Mouse (Mus musculus) C2C12 (cell line): ENCODE measurements around the gene Nrip3. TPM values are rescaled to one million over a fixed set of nuclear protein-coding genes. Genes with fewer than 3 reads are reported as not detected.

Source experiments
- H3K27me3 ChIP-seq: one replicate; pipeline ENCODE4 v1.6.1; 2011; ENCODE audit not compliant: control insufficient read depth, insufficient read depth, insufficient read length
- H3K36me3 ChIP-seq: one replicate; pipeline ENCODE4 v1.6.1; 2011; ENCODE audit not compliant: control insufficient read depth, insufficient read depth
- H3K4me3 ChIP-seq: one replicate; pipeline ENCODE4 v1.5.1; 2011; ENCODE audit warnings: mild to moderate bottlenecking, control low read depth; ENCODE audit not compliant: poor library complexity, insufficient read depth, severe bottlenecking
- H3K79me2 ChIP-seq: one replicate; pipeline ENCODE4 v1.6.1; 2011; ENCODE audit not compliant: control insufficient read depth, insufficient read depth
- H3K79me3 ChIP-seq: one replicate; pipeline ENCODE4 v1.6.1; 2011; ENCODE audit warnings: low read depth, control low read depth
- H3ac ChIP-seq: one replicate; pipeline ENCODE3; 2011; ENCODE audit warnings: low read depth; ENCODE audit not compliant: control insufficient read depth, insufficient read length
- CEBPB ChIP-seq: IDR thresholded peaks from one replicate; pipeline ENCODE4 v1.6.1; 2011; ENCODE audit warnings: low read depth, mild to moderate bottlenecking, control low read depth, moderate library complexity
- CTCF ChIP-seq: IDR thresholded peaks from one replicate; pipeline ENCODE4 v1.5.1; 2011; ENCODE audit not compliant: control insufficient read depth, insufficient read depth, insufficient read length
- FOSL1 ChIP-seq: IDR thresholded peaks from one replicate; pipeline ENCODE4 v1.8.0; 2011; ENCODE audit warnings: mild to moderate bottlenecking, low read length; ENCODE audit not compliant: poor library complexity, insufficient read depth, severe bottlenecking
- MAX ChIP-seq: IDR thresholded peaks from one replicate; pipeline ENCODE4 v1.6.1; 2011; ENCODE audit warnings: mild to moderate bottlenecking, control low read depth
- MYOD1 ChIP-seq: IDR thresholded peaks from one replicate; pipeline ENCODE4 v1.6.1; 2011; ENCODE audit warnings: low read depth; ENCODE audit not compliant: control insufficient read depth, insufficient read length
- MYOG ChIP-seq: IDR thresholded peaks from one replicate; pipeline ENCODE4 v1.6.1; 2011; ENCODE audit not compliant: control insufficient read depth, insufficient read length; ENCODE audit errors: extremely low read depth
- USF1 ChIP-seq: IDR thresholded peaks from one replicate; pipeline ENCODE4 v1.6.1; 2011; ENCODE audit warnings: low read depth, mild to moderate bottlenecking, control low read depth, moderate library complexity
- polyA plus RNA-seq: library from polyadenylated mRNA; unstranded; fragments of >200 nt; fragmentation: generic; extraction: Trizol; gene quantifications from one replicate; pipeline ENCODE4 v1.2.1, GENCODE M21; 2012; ENCODE audit warnings: missing spikeins

Gene Nrip3
- polyA plus RNA-seq, 1 experiment = not detected

DNA sequence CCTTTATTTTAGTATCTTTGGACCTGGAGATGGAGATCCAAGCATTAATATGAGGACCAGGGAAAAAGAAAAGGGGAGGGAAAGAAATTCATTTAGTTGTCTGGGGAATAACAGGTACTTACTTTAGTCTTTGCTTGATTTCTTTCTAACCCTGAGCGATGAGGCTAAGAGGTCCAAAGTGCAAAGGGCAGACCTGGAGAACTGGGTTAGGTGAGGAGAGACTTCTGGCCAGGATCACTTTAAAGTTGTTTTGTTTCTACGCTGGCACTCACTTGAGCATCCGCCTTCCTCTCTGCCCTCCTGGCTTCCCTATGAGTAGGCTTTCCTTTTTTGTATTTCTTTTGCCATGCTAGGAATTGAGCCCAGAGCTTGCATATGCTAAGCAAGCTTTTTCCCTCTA lies 25.5 kb downstream of the Nrip3 start:
- Histone ChIP-seq H3K79me2 (no peaks in the 10 kb centered on the region), H3ac (no peak overlapping the region), H3K27me3 (no peaks in the 10 kb centered on the region), H3K36me3 (no peaks in the 10 kb centered on the region), H3K4me3 (no peak overlapping the region), H3K79me3 (no peaks in the 10 kb centered on the region)
- no peak for TF ChIP-seq USF1
- TF ChIP-seq CTCF = no peak
- no peak for TF ChIP-seq MYOD1
- TF ChIP-seq CEBPB = no peak

GRCm38 (mm10) chr7:109754034-109754433 lies 27.8 kb downstream of the Nrip3 start:
- no peaks in the 10 kb centered on the region for H3K36me3 ChIP-seq
- TF ChIP-seq MYOD1 = no peak
- TF ChIP-seq USF1 = no peak
- TF ChIP-seq MAX = no peak
- TF ChIP-seq FOSL1 = no peak
- TF ChIP-seq CTCF = no peak
- no peak for TF ChIP-seq MYOG
- TF ChIP-seq CEBPB = no peak
- no peaks in the 10 kb centered on the region for H3K79me3 ChIP-seq
- H3K27me3 ChIP-seq = no peaks in the 10 kb centered on the region
- no peak overlapping the region for H3ac ChIP-seq
- no peaks in the 10 kb centered on the region for H3K79me2 ChIP-seq
- H3K4me3 ChIP-seq = no peak overlapping the region

DNA sequence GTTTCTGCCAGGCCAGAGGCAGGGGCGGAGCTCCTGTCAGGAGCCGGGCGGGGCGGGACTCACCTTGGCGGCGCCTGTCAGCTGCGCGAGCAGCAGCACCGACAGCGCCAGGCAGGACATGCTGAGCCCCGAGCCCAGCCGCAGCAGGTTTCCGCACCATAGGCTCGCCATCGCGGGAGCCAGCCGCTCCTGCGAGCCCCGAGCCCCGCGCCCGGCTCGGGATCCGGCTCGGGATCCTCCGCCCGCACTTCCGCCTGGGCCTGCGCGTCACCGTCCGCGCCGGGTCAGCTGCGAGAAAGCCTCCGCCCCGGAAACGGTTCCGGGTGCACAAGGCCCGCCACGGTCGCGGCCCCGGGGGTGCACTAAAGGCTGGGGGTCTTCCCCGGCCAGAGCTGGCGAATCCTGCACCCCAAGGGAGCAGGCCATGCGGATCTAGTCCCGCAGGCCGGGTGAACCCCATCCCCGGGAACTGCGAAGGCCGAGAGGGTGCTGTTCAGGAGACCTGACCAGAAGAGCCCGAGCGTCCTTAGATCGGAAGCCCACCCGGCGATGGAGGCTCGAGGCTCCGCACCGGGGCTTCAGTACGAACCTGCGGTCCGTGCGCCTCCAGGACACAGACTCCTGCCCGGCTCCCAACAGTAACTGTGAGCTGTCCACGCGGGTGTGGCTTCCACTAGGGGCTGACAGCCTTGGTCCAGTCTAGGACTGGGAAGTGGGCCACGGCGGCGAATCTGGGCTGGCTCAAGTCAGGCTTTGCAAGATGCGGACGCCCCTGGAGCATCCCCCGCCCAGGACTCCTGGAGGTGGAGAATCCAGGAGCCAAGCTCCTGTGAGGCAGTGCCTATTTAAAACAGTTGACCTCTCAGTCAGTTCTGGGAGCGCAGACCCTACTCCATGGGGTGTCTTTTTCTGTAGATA lies 29.6 kb downstream of the Nrip3 start, which contains the start of gene Tmem9b:
Gene Tmem9b, minus strand, starts transcription at position 868 of the 918 bp plus-strand sequence.
- H3K79me2 ChIP-seq = no peaks in the 10 kb centered on the region
- peak within 1 kb of the TSS; percentile 68 for H3K4me3 ChIP-seq
- H3K79me3 ChIP-seq = no peaks in the 10 kb centered on the region
- H3K27me3 ChIP-seq = no peaks in the 10 kb centered on the region
- no peaks in the 10 kb centered on the region for H3K36me3 ChIP-seq
- TF ChIP-seq USF1 (no peak), CTCF (no peak)
- peak within 1 kb of the TSS; percentile 94 for H3ac ChIP-seq

DNA sequence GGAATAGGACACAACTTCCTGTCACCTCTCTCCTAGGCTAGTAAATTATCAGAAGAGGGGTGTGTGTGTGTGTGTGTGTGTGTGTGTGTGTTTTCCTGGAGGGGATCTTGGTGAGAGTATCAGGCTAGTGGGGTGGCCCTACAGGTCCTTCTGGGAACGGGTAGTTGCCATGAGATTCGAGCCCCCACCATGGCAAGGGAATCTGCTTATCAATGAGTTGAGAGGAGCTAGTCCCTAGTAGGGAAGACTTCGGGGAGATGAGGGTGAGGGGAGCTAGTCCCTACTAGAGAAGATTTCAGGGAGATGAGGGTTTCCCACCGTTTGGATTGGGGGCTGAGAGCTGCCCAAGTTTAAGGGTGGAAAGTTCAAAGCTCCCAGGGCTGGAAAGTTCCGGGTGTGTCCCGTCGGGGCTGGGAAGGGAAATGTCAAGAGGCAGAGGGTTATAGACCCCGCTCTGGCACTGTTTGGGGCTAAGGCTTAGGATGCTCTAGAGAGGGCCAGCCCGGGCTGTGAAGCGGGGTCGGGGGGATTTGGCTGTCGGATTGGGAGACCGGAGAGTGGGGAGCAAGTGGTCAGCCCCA lies 30.3 kb downstream of the Nrip3 start:
- Histone ChIP-seq H3K36me3 (no peaks in the 10 kb centered on the region), H3K4me3 (peak overlapping the region; percentile 68), H3K79me3 (no peaks in the 10 kb centered on the region), H3K79me2 (no peaks in the 10 kb centered on the region), H3ac (peak overlapping the region; percentile 94), H3K27me3 (no peaks in the 10 kb centered on the region)
- no peak for TF ChIP-seq CEBPB
- TF ChIP-seq MAX = no peak
- no peak for TF ChIP-seq FOSL1
- TF ChIP-seq MYOD1 = no peak

DNA sequence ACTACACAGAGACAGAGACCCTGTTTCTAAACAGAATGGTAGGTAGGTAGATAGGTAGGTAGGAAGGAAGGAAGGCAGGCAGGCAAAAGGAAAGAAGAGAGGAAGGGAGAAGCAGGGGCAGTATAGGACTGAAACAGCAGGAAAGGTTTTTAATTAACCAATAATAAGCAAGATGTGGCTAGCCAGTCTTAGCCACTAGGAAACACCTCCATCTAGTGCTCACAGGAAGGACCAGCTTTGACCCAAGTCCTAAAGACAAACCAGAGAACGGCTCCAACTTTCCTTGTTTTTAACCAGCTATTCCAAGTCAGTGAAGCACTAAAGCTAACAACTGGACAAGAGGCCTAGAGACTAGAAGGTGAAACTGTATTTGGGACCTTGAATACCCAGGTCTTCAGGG lies 34.1 kb downstream of the Nrip3 start:
- Histone ChIP-seq H3K27me3 (no peaks in the 10 kb centered on the region), H3K36me3 (peaks cover 13% of the 10 kb centered on the region), H3K4me3 (no peak overlapping the region), H3K79me3 (no peaks in the 10 kb centered on the region), H3K79me2 (no peaks in the 10 kb centered on the region), H3ac (no peak overlapping the region)
- no peak for TF ChIP-seq CTCF
- TF ChIP-seq USF1 = no peak
- no peak for TF ChIP-seq CEBPB
- no peak for TF ChIP-seq MYOD1
- no peak for TF ChIP-seq MYOG
- TF ChIP-seq MAX = no peak
- no peak for TF ChIP-seq FOSL1

GRCm38 (mm10) chr7:109741703-109742102 lies 40.1 kb downstream of the Nrip3 start:
- TF ChIP-seq MAX (no peak), FOSL1 (no peak), CEBPB (no peak), MYOG (no peak), MYOD1 (no peak)
- Histone ChIP-seq H3ac (no peak overlapping the region), H3K79me2 (no peaks in the 10 kb centered on the region), H3K27me3 (no peaks in the 10 kb centered on the region), H3K79me3 (no peaks in the 10 kb centered on the region), H3K4me3 (no peak overlapping the region), H3K36me3 (peaks cover 26% of the 10 kb centered on the region)
